Mouse (Mus musculus) layer of hippocampus, postnatal 10 days (tissue): ENCODE results near the gene Taar9. TPM values are rescaled to one million over a fixed set of nuclear protein-coding genes. Genes with fewer than 3 reads are reported as not detected.
"Not testable (repeated sequence)": the region's sequence is repeated elsewhere in the genome, so short reads cannot be mapped to it uniquely, and the experiment has no call there.

Source experiments
- DNase-seq, 2 experiments: peaks; one replicate each; pipeline ENCODE4 v3.0.0; 2021; ENCODE audit warnings: low spot score in 2 of 2
- total RNA-seq, 2 experiments: library from RNA; stranded (reverse); gene quantifications; 2 replicates each; pipeline ENCODE4 v1.2.3; 2021

Taar9 gene
- total RNA-seq, 2 experiments from 2014 or later: not detected

- peak; percentile 55 to 63 for DNase-seq
These were observed 29.2 kb downstream of the Taar9 start for GRCm38 (mm10) chr10:24080166-24080565.

- not testable (repeated sequence) for DNase-seq
These were observed 33.1 kb downstream of the Taar9 start, which contains the start of gene Taar8a for GRCm38 (mm10) chr10:24076200-24076599. Gene Taar8a, plus strand, starts transcription at chr10:24076500.

GRCm38 (mm10) chr10:24074751-24075150 is 34.6 kb downstream of the Taar9 start:
- DNase-seq: not testable (repeated sequence)

GRCm38 (mm10) chr10:24058986-24059385 is 50.3 kb downstream of the Taar9 start:
- DNase-seq: no peak

Other genes with a start within 250 kb of the Taar9 start
- under 1 TPM; 0.66 to 0.71 TPM for gene Vnn1, start 214.8 kb downstream of the Taar9 start, total RNA-seq
- not detected for gene Taar1, start 189.2 kb downstream of the Taar9 start, total RNA-seq
- gene Taar2, start 171.0 kb downstream of the Taar9 start, total RNA-seq: not detected
- gene Taar3, start 160.0 kb downstream of the Taar9 start, total RNA-seq: not detected
- gene Taar4, start 149.0 kb downstream of the Taar9 start, total RNA-seq: not detected
- gene Taar5, start 138.8 kb downstream of the Taar9 start, total RNA-seq: not detected
- not detected for gene Taar6, start 123.9 kb downstream of the Taar9 start, total RNA-seq
- not detected for gene Taar7a, start 116.1 kb downstream of the Taar9 start, total RNA-seq
- not detected for gene Taar7b, start 109.6 kb downstream of the Taar9 start, total RNA-seq
- not detected for gene Taar7d, start 82.3 kb downstream of the Taar9 start, total RNA-seq
- gene Taar7e, start 71.9 kb downstream of the Taar9 start, total RNA-seq: not detected
- not detected for gene Taar7f, start 60.0 kb downstream of the Taar9 start, total RNA-seq
- not detected for gene Taar8a, start 33.0 kb downstream of the Taar9 start, total RNA-seq
- not detected for gene Taar8b, start 17.2 kb downstream of the Taar9 start, total RNA-seq
- not detected for gene Taar8c, start 7.6 kb downstream of the Taar9 start, total RNA-seq
- gene Stx7, start 39.8 kb upstream of the Taar9 start, total RNA-seq: 100 to 1,000 TPM; 169 to 187 TPM
- gene Moxd1, start 114.0 kb upstream of the Taar9 start, total RNA-seq: 1 to 10 TPM; 4.7 to 5.0 TPM